Mouse (Mus musculus): ENCODE data around the gene Cdk2ap2. TPM values are rescaled to one million over a fixed set of nuclear protein-coding genes. Genes with fewer than 3 reads are reported as not detected.
A peak's percentile ranks its signal among the peaks of the same experiment; 100 is the strongest.
"Not testable (repeated sequence)": the region's sequence is repeated elsewhere in the genome, so short reads cannot be mapped to it uniquely, and the experiment has no call there.

Gene Cdk2ap2
- total RNA-seq (2022): 10 to 100 TPM; 20.2 to 28.9 (median 23.4) TPM

- peak; percentile 99 to 100 for DNase-seq (ENCODE audit: low spot score in 2 of 2)
Observed at GRCm38 (mm10) chr19:4096642-4097440, at the start of gene Cdk2ap2. Gene Cdk2ap2 (plus strand): TSS chr19:4097182.

- peak; percentile 25 to 40 for DNase-seq (ENCODE audit: low spot score in 2 of 2)
Observed at GRCm38 (mm10) chr19:4047859-4048258, 49.1 kb upstream of the Cdk2ap2 start.

GRCm38 (mm10) chr19:4049069-4049468, 47.9 kb upstream of the Cdk2ap2 start:
- DNase-seq (ENCODE audit: low spot score in 2 of 2): not testable (repeated sequence)

- no peak for DNase-seq (ENCODE audit: low spot score in 2 of 2)
Observed at GRCm38 (mm10) chr19:4051016-4051415, 46.0 kb upstream of the Cdk2ap2 start.

- DNase-seq (ENCODE audit: low spot score in 2 of 2): no peak
Observed at GRCm38 (mm10) chr19:4051741-4052515, 45.1 kb upstream of the Cdk2ap2 start.

- DNase-seq (ENCODE audit: low spot score in 2 of 2): no peak
Observed at GRCm38 (mm10) chr19:4052516-4053030, 44.4 kb upstream of the Cdk2ap2 start.

GRCm38 (mm10) chr19:4054613-4055012, 42.4 kb upstream of the Cdk2ap2 start:
- no peak for DNase-seq (ENCODE audit: low spot score in 2 of 2)

- DNase-seq (ENCODE audit: low spot score in 2 of 2): no peak
Observed at GRCm38 (mm10) chr19:4055216-4055946, 41.6 kb upstream of the Cdk2ap2 start.

- DNase-seq (ENCODE audit: low spot score in 2 of 2): no peak
Observed at GRCm38 (mm10) chr19:4055947-4056693, 40.9 kb upstream of the Cdk2ap2 start.

- no peak for DNase-seq (ENCODE audit: low spot score in 2 of 2)
Observed at GRCm38 (mm10) chr19:4056727-4057126, 40.3 kb upstream of the Cdk2ap2 start.

- DNase-seq (ENCODE audit: low spot score in 2 of 2): no peak
Observed at GRCm38 (mm10) chr19:4057389-4057788, 39.6 kb upstream of the Cdk2ap2 start.

- no peak for DNase-seq (ENCODE audit: low spot score in 2 of 2)
Observed at GRCm38 (mm10) chr19:4057962-4058361, 39.0 kb upstream of the Cdk2ap2 start.

- DNase-seq (ENCODE audit: low spot score in 2 of 2): no peak
Observed at GRCm38 (mm10) chr19:4058581-4058980, 38.4 kb upstream of the Cdk2ap2 start.

GRCm38 (mm10) chr19:4059069-4059740, 37.8 kb upstream of the Cdk2ap2 start, which contains the start of gene Gstp3:
Gene Gstp3 (minus strand): TSS chr19:4059569.
- DNase-seq (ENCODE audit: low spot score in 2 of 2): no peak

- not testable (repeated sequence) for DNase-seq (ENCODE audit: low spot score in 2 of 2)
Observed at GRCm38 (mm10) chr19:4060044-4060898, 36.7 kb upstream of the Cdk2ap2 start.

GRCm38 (mm10) chr19:4060899-4061465, 36.0 kb upstream of the Cdk2ap2 start:
- no peak for DNase-seq (ENCODE audit: low spot score in 2 of 2)

GRCm38 (mm10) chr19:4063357-4063756, 33.6 kb upstream of the Cdk2ap2 start:
- DNase-seq (ENCODE audit: low spot score in 2 of 2): not testable (repeated sequence)

- DNase-seq (ENCODE audit: low spot score in 2 of 2): not testable (repeated sequence)
Observed at GRCm38 (mm10) chr19:4064501-4064900, 32.5 kb upstream of the Cdk2ap2 start.

GRCm38 (mm10) chr19:4066280-4066679, 30.7 kb upstream of the Cdk2ap2 start:
- no peak for DNase-seq (ENCODE audit: low spot score in 2 of 2)
